Mouse (Mus musculus) forebrain, embryonic 14.5 days (tissue): ENCODE measurements at regions not wholly inside any gene's neighbourhood (a gene's known extent, or its start where the extent isn't known, plus 50 kb on each side); places are given as distances from the start of the nearest gene placed in this dataset.
"Not testable (repeated sequence)": the region's sequence is repeated elsewhere in the genome, so short reads cannot be mapped to it uniquely, and the experiment has no call there.

ENCODE experiments used
- ATAC-seq: fragments of 200-750 bp; cut with Nextera tagmentation; 2 replicates; pipeline ENCODE4 v1.8.0; 2017; ENCODE audit warnings: mild to moderate bottlenecking, moderate library complexity
- DNase-seq: peaks from one replicate; pipeline ENCODE4 v3.0.0-alpha.2; 2015; ENCODE audit warnings: low spot score
- H3K27ac ChIP-seq: fragments of 300-500 bp; sonication (generic); 2 replicates; pipeline ENCODE4 v1.5.1; 2014; ENCODE audit warnings: low read depth, mild to moderate bottlenecking, control low read depth, low read length, moderate library complexity
- H3K27me3 ChIP-seq: fragments of 300-500 bp; sonication (generic); replicated peaks from 2 replicates; pipeline ENCODE4 v1.6.1; 2014; ENCODE audit warnings: low read length, control low read depth, mixed read lengths; ENCODE audit not compliant: control insufficient read depth, insufficient read depth
- H3K36me3 ChIP-seq: fragments of 300-500 bp; sonication (generic); 2 replicates; pipeline ENCODE4 v1.6.1; 2014; ENCODE audit warnings: low read length, control low read depth; ENCODE audit not compliant: control insufficient read depth, insufficient read depth
- H3K4me1 ChIP-seq: fragments of 300-500 bp; sonication (generic); 2 replicates; pipeline ENCODE4 v1.6.1; 2014; ENCODE audit warnings: antibody characterized with exemption, low read length, control low read depth; ENCODE audit not compliant: control insufficient read depth, insufficient read depth
- H3K4me2 ChIP-seq: fragments of 300-500 bp; sonication (generic); 2 replicates; pipeline ENCODE4 v1.6.1; 2014; ENCODE audit warnings: mild to moderate bottlenecking, control low read depth, low read length
- H3K4me3 ChIP-seq: fragments of 300-500 bp; sonication (generic); 2 replicates; pipeline ENCODE4 v1.5.1; 2014; ENCODE audit warnings: low read depth, low read length, control low read depth
- H3K9ac ChIP-seq: fragments of 300-500 bp; sonication (generic); 2 replicates; pipeline ENCODE4 v1.6.1; 2014; ENCODE audit warnings: mild to moderate bottlenecking, low read length, control low read depth, moderate library complexity
- H3K9me3 ChIP-seq: fragments of 300-500 bp; sonication (generic); replicated peaks from 2 replicates; pipeline ENCODE4 v1.6.1; 2016; ENCODE audit warnings: low read length, control low read depth, mixed read lengths; ENCODE audit not compliant: control insufficient read depth
- whole genome bisulfite sequencing: fragments of 180-500 bp; shearing (Covaris S2); extraction: QIAGEN DNeasy Blood & Tissue Kit; methylation state at CpG from one replicate; pipeline ENCODE4 v1.1.7; 2014; 5-methylcytosine and 5-hydroxymethylcytosine counted together

DNA sequence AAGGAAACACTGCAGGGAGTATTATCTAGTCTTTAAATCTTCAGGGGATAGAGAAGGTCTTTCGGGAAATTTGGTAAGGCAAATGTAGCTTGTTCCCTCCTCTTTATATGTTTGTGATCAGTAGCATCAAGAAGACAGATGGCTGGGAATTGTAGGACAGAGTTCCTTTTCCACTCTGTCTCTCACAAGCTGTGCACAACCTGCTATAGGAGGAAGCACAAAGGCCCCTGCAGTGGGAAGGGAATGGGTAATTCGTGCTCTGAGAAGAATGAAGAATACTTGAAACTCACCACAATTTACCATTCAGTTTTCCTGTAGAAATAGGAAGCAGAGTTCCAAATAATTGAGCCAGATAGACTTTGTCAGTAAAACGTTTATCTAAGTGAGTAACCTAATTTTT is 1007.2 kb downstream of the Epha7 start:
- H3K4me2 ChIP-seq, result no peak overlapping the region
- H3K9me3 ChIP-seq, result no peaks in the 10 kb centered on the region
- H3K9ac ChIP-seq, result no peak overlapping the region
- WGBS, result 67% methylated on average over 3 of the region's 3 CpGs
- no peaks in the 10 kb centered on the region for H3K4me1 ChIP-seq
- no peaks in the 10 kb centered on the region for H3K27me3 ChIP-seq
- ATAC-seq (peak; percentile 37; the same call in 1 of the 2 replicates), DNase-seq (peak; percentile 20)
- H3K4me3 ChIP-seq, result no peak overlapping the region
- no peak overlapping the region for H3K27ac ChIP-seq
- H3K36me3 ChIP-seq, result no peaks in the 10 kb centered on the region

DNA sequence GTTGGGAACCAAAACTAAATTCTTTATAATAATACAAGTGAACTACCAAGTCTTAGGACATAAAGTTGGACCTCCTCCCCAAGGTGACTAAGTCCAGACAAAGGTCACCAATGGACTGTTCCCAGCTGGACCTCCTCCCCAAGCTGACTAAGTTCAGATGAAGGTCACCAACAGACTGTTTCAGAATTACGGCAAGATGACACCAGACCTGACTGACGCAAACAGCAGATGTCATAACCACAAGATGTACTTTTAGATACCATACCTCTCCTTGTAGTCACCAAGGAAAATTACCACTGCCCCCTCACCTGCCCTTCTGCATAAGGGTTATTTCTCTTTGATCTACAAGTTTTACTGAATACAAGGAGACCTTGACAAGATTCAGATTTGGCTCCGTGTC is 1017.8 kb downstream of the Epha7 start:
- H3K27me3 ChIP-seq, DNase-seq, H3K9me3 ChIP-seq, H3K27ac ChIP-seq, ATAC-seq, H3K4me3 ChIP-seq, H3K36me3 ChIP-seq, H3K9ac ChIP-seq, H3K4me1 ChIP-seq, H3K4me2 ChIP-seq: not testable (repeated sequence)
- WGBS, result 92% methylated on average over 3 of the region's 3 CpGs

DNA sequence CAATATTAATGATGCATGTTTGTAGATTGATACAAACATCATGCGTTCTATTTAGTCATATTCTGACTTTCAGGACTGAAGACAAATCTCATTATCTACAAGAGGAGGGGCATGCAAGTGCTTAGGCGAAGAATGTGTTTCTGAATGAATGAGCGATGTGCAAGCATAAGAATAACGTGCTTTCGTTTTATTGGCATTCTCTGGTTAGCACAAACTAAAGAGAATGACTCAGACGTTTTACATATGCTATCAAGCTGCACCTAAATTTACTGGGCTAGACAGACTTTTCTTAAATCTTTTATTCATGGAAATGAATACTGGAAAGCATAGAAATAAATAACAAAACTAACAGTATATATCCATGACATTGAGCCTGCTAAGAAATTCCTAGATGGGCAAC is 1019.8 kb downstream of the Epha7 start:
- ATAC-seq (no peak), DNase-seq (no peak)
- Histone ChIP-seq H3K4me1 (no peaks in the 10 kb centered on the region), H3K9me3 (no peaks in the 10 kb centered on the region), H3K9ac (no peak overlapping the region), H3K27me3 (no peaks in the 10 kb centered on the region), H3K4me2 (no peak overlapping the region), H3K27ac (no peak overlapping the region), H3K36me3 (no peaks in the 10 kb centered on the region), H3K4me3 (no peak overlapping the region)
- 71% methylated on average over 6 of the region's 6 CpGs for WGBS

DNA sequence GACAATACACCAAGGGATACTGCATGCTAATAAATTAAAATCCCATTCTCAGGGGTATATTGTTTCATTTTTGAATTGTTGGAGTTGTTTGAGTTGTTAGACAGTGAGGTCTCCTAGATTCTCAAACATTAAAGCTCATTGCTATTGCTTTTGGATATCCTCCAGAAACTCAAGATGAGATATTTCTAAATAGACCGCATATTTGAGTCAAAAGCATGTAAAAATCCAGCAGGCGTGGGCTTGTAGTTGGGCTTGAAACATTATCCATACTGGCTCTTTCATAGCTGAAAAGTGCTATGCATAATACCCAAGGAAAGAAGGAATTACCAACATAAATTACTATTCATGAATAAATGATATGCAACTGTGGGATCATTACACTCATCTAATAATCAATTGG is 1043.7 kb downstream of the Epha7 start:
- ATAC-seq, result no peak
- no peaks in the 10 kb centered on the region for H3K27me3 ChIP-seq
- H3K9ac ChIP-seq, result no peak overlapping the region
- H3K4me2 ChIP-seq, result no peak overlapping the region
- no peak overlapping the region for H3K27ac ChIP-seq
- H3K4me3 ChIP-seq, result no peak overlapping the region
- no peak for DNase-seq
- no peaks in the 10 kb centered on the region for H3K36me3 ChIP-seq
- H3K4me1 ChIP-seq, result no peaks in the 10 kb centered on the region
- WGBS, result 91% methylated on average over 2 of the region's 2 CpGs
- H3K9me3 ChIP-seq, result no peaks in the 10 kb centered on the region
